Mouse (Mus musculus): ENCODE results near the gene Slc17a5.

DNA sequence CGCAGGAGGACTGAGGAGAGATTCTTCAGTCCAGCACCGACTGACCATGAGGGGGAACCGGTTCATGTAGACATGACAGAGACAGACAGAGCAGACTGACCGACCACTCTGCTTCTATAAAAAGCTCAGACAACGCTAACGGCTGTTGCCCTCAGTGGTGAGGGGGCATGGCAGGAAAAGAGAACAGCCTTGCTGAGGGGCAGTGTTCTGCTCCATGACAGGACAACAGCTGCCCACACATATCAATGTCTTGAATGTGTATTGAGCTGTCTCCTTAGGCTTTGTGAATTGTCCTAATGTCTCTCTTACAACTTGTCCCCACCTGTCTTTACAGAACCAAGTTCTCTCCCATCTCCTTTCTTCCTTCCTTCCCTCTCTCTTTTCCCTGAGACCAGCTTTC, 49.4 kb downstream of the Slc17a5 start:
- no peak for TF ChIP-seq CTCF (IDR thresholded peaks at IDR 0.05; ENCODE audit: borderline replicate concordance, extremely low read depth, insufficient read depth, insufficient read length)
- no peak for TF ChIP-seq POLR2A (IDR thresholded peaks at IDR 0.05; ENCODE audit: borderline replicate concordance, extremely low read depth, insufficient read depth, insufficient read length, poor library complexity, severe bottlenecking)

Measured in brain, embryonic 14.5 days (tissue).